Mouse (Mus musculus): Measurements from ENCODE around the gene Clec14a. TPM values are rescaled to one million over a fixed set of nuclear protein-coding genes. Genes with fewer than 3 reads are reported as not detected.

Gene Clec14a
- total and polyA plus RNA-seq, 3 experiments: not detected

DNA sequence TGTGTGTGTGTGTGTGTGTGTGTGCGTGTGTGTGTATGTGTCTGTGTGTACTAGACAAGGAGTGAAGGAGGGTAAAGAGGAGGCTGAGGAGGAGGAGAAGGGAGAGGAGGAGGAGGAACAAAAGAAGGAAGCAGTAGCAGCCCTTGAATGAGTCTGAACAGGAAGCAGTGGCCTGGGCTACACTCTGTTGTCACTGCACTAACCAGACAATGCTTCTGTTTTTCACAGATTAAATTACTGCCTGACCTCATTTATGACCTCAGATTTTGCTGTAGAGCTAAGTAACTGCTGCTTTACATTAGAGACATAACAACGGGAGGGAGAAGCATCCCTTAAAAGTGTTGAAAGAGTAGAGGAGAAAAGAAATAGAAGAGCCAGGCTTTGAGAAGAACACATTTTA lies 52.9 kb downstream of the Clec14a start:
- H3K79me2 ChIP-seq (replicated peaks; ENCODE audit: control insufficient read depth, extremely low read depth, insufficient read depth, poor library complexity, severe bottlenecking): no peaks in the 10 kb centered on the region
- TF ChIP-seq MEF2A (IDR thresholded peaks at IDR 0.05; ENCODE audit: borderline replicate concordance, low read depth, low read length) (no peak), MYC (IDR thresholded peaks at IDR 0.05; ENCODE audit: low read depth, low read length) (no peak), TBP (conservative IDR thresholded peaks at IDR 0.05; ENCODE audit: low read depth, low read length) (no peak), NELFE (IDR thresholded peaks at IDR 0.05; ENCODE audit: low read depth, low read length) (no peak), USF2 (conservative IDR thresholded peaks at IDR 0.05; ENCODE audit: low read depth, low read length) (no peak), GABPA (IDR thresholded peaks at IDR 0.05; ENCODE audit: insufficient replicate concordance, low read depth, low read length) (no peak), ELF1 (IDR thresholded peaks at IDR 0.05; ENCODE audit: low read depth, low read length) (no peak), EP300 (IDR thresholded peaks at IDR 0.05; ENCODE audit: low read length) (no peak), HCFC1 (IDR thresholded peaks at IDR 0.05; ENCODE audit: low read depth, low read length) (no peak), IRF4 (IDR thresholded peaks at IDR 0.05; ENCODE audit: low read depth, low read length) (no peak), CTCF (conservative IDR thresholded peaks at IDR 0.05 in 1 of 2, IDR thresholded peaks at IDR 0.05 in 1 of 2; ENCODE audit: low read depth in 2 of 2, low read length in 2 of 2) (no peak), POLR2AphosphoS2 (IDR thresholded peaks at IDR 0.05; ENCODE audit: low read depth, low read length) (no peak), JUND (conservative IDR thresholded peaks at IDR 0.05; ENCODE audit: low read depth, low read length) (no peak), ZKSCAN1 (IDR thresholded peaks at IDR 0.05; ENCODE audit: borderline replicate concordance, low read depth, low read length) (no peak), ZNF384 (IDR thresholded peaks at IDR 0.05; ENCODE audit: low read depth, low read length) (no peak), CHD2 (IDR thresholded peaks at IDR 0.05; ENCODE audit: low read length) (no peak), UBTF (IDR thresholded peaks at IDR 0.05; ENCODE audit: low read depth, low read length) (no peak), BHLHE40 (IDR thresholded peaks at IDR 0.05; ENCODE audit: low read depth, low read length) (no peak), MAZ (IDR thresholded peaks at IDR 0.05; ENCODE audit: low read depth, low read length) (no peak), TCF12 (IDR thresholded peaks at IDR 0.05; ENCODE audit: low read depth, low read length) (no peak)
- H3K4me1 ChIP-seq (ENCODE audit: control insufficient read depth in 1 of 2, insufficient read depth in 2 of 2): peaks cover 0 to 23% of the 10 kb centered on the region in 2 experiments; a peak in 2 of 4 replicates
- H3K4me3 ChIP-seq (replicated peaks in 1 of 3; ENCODE audit: low read depth in 2 of 3, low read length in 2 of 3, poor library complexity in 1 of 3): no peak overlapping the region
- H3K4me2 ChIP-seq (ENCODE audit: insufficient read depth, low read depth, poor library complexity, severe bottlenecking): no peak overlapping the region
- DNase-seq (ENCODE audit: extremely low read depth): peak; percentile 26
- peaks cover 17% of the 10 kb centered on the region for H3K9me3 ChIP-seq (replicated peaks; ENCODE audit: low read length)
- H3K36me3 ChIP-seq (replicated peaks in 1 of 2; ENCODE audit: control insufficient read depth in 1 of 2, insufficient read depth in 1 of 2, low read length in 1 of 2): no peaks in the 10 kb centered on the region
- dilution Hi-C loops (cut with MboI; ENCODE audit: extremely low pct_ligation_motif_present, extremely low pct_unique_long_range_greater_than_20kb, low sequenced_read_pairs): no loop called here
- no peaks in the 10 kb centered on the region for H3K27me3 ChIP-seq (replicated peaks)
- no peak overlapping the region for H3K27ac ChIP-seq (ENCODE audit: insufficient read depth, low read depth)
- in situ Hi-C loops (cut with MboI; ENCODE audit: low pct_ligation_motif_present, low pct_unique_long_range_greater_than_20kb, low sequenced_read_pairs): no loop called here
- no peak overlapping the region for H3K9ac ChIP-seq (ENCODE audit: insufficient read depth, low read depth)

Other genes starting within 250 kb of the Clec14a start
- not detected in 2 replicates for gene Sstr1, start 57.5 kb downstream of the Clec14a start, total RNA-seq (2012; rRNA removed)
- gene Sstr1, start 57.5 kb downstream of the Clec14a start, total RNA-seq (2014; rRNA removed): not detected in 2 replicates
- not detected in 2 replicates for gene Sstr1, start 57.5 kb downstream of the Clec14a start, polyA plus RNA-seq (2012; ENCODE audit: insufficient read length, low read depth)

Measured in CH12.LX (cell line).